In the genomic region with DNA sequence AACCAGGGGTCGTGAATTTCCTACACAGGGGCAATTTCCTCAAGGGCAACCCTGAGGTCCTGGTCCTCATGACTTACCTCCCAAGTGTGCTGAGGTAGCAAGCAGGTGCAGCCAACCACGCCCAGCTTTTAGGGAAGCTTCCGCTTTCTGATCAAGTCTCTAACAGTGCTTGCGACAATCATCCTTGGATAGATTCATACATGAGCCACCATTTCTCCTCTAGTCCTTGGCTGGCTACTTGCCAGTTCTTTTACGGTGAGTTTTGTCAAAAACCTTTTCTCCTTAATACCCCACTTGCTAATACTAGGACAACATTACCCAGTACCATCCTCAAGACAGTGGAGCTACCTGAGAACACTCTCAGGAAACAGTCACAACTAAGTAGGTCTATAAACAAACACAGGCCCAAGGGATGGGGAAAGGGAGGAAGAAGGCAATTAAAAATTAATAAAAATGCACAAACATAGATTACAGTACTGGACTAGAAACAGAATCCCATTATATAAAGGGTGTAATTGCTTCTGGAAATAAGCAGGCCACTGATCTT, we compare ENCODE assay signal across 16 mouse cellular contexts. TPM values are rescaled to one million over a fixed set of nuclear protein-coding genes. Genes with fewer than 3 reads are reported as not detected.
DNase-seq lines count a peak whose midpoint lies in the region; ATAC-seq and TF ChIP-seq lines count a peak whose summit lies in the region.
"Had no signal": no experiment of that assay in that cellular context is flagged by ENCODE, and none has a peak within 500 bp of the region (broad histone marks: within the 10 kb centered on the region; RNA-seq: fewer than 3 reads in every experiment).

No protein-coding gene starts in this region.

- ATAC-seq in liver, embryonic 14.5 days (ENCODE audit: insufficient read depth): no peak
- ATAC-seq in forebrain, embryonic 14.5 days: no peak
- ATAC-seq: activated CD4-positive, CD25-positive, alpha-beta regulatory T cell, adult 4 months; forebrain, embryonic 15.5 days; midbrain, embryonic 13.5 days had no signal

- no peaks in the 10 kb centered on the region for H3K9me3 ChIP-seq in liver, embryonic 14.5 days (ENCODE audit: control insufficient read depth, low read length)
- H3K9me3 ChIP-seq in forebrain, embryonic 14.5 days (replicated peaks; ENCODE audit: control insufficient read depth, low read length): no peaks in the 10 kb centered on the region
- H3K9me3 ChIP-seq: forebrain, embryonic 15.5 days; limb, embryonic 13.5 days; midbrain, embryonic 13.5 days had no signal

- TF ChIP-seq EP300 in heart, adult 2 months (IDR thresholded peaks at IDR 0.05; ENCODE audit: insufficient read depth, low read depth, low read length): no peak
- TF ChIP-seq EP300 in liver, embryonic 14.5 days (IDR thresholded peaks at IDR 0.05; ENCODE audit: low read depth): no peak

- H3K79me2 ChIP-seq in heart, adult 2 months (replicated peaks; ENCODE audit: control insufficient read depth, insufficient read depth, low read length): peaks cover 7% of the 10 kb centered on the region

- peaks cover 47% of the 10 kb centered on the region for H3K36me3 ChIP-seq in heart, adult 2 months (ENCODE audit: control insufficient read depth, insufficient read depth, low read length)
- H3K36me3 ChIP-seq in thymus, adult 2 months (ENCODE audit: control insufficient read depth, insufficient read depth, low read length): no peaks in the 10 kb centered on the region
- H3K36me3 ChIP-seq in liver, embryonic 14.5 days (replicated peaks; ENCODE audit: control insufficient read depth, insufficient read depth, low read depth): no peaks in the 10 kb centered on the region
- no peaks in the 10 kb centered on the region for H3K36me3 ChIP-seq in forebrain, embryonic 14.5 days (ENCODE audit: control insufficient read depth, insufficient read depth, low read length)
- H3K36me3 ChIP-seq: forebrain, embryonic 15.5 days; limb, embryonic 13.5 days; midbrain, embryonic 13.5 days had no signal

- TF ChIP-seq CTCF in heart, adult 2 months (IDR thresholded peaks at IDR 0.05): no peak
- TF ChIP-seq CTCF in thymus, adult 2 months (IDR thresholded peaks at IDR 0.05; ENCODE audit: borderline replicate concordance, control insufficient read depth, extremely low read depth, insufficient read depth, low read length, poor library complexity): no peak
- TF ChIP-seq CTCF in liver, embryonic 14.5 days (IDR thresholded peaks at IDR 0.05; ENCODE audit: low read depth): no peak

- H3K4me2 ChIP-seq in liver, embryonic 14.5 days (ENCODE audit: low read depth): peak overlapping the region; percentile 29
- H3K4me2 ChIP-seq in forebrain, embryonic 14.5 days (ENCODE audit: low read length): no peak overlapping the region
- H3K4me2 ChIP-seq: forebrain, embryonic 15.5 days; heart, embryonic 11.5 days; limb, embryonic 13.5 days; midbrain, embryonic 13.5 days had no signal

- peak overlapping the region; percentile 43 for H3K27ac ChIP-seq in heart, adult 2 months
- 0 out of 2 replicates have a peak overlapping the region, but pooled peaks have one; percentile 1 for H3K27ac ChIP-seq in thymus, adult 2 months (ENCODE audit: control insufficient read depth, insufficient read depth, low read length)
- peak overlapping the region; percentile 18; the same call in 1 of the 2 replicates for H3K27ac ChIP-seq in liver, embryonic 14.5 days
- no peak overlapping the region for H3K27ac ChIP-seq in forebrain, embryonic 14.5 days (ENCODE audit: low read depth, low read length)
- H3K27ac ChIP-seq: forebrain, embryonic 15.5 days; limb, embryonic 13.5 days; midbrain, embryonic 13.5 days had no signal

- H3K9ac ChIP-seq in heart, adult 2 months (ENCODE audit: low read depth, low read length): no peak overlapping the region
- H3K9ac ChIP-seq in liver, embryonic 14.5 days (replicated peaks): no peak overlapping the region
- H3K9ac ChIP-seq in forebrain, embryonic 14.5 days (ENCODE audit: low read length): no peak overlapping the region
- H3K9ac ChIP-seq: forebrain, embryonic 15.5 days; limb, embryonic 13.5 days; midbrain, embryonic 13.5 days had no signal

- no peak overlapping the region for H3K4me3 ChIP-seq in heart, adult 2 months
- no peak overlapping the region for H3K4me3 ChIP-seq in thymus, adult 2 months (ENCODE audit: control insufficient read depth, insufficient read depth, low read length)
- no peak overlapping the region for H3K4me3 ChIP-seq in liver, embryonic 14.5 days (ENCODE audit: insufficient read depth in 1 of 2, low read depth in 2 of 2, low read length in 2 of 2)
- H3K4me3 ChIP-seq in forebrain, embryonic 14.5 days (ENCODE audit: low read depth, low read length): no peak overlapping the region
- H3K4me3 ChIP-seq: forebrain, embryonic 15.5 days; limb, embryonic 13.5 days; midbrain, embryonic 13.5 days had no signal

- 64% methylated on average over 5 of the region's 5 CpGs for WGBS in heart, adult 2 months
- WGBS in thymus, adult 2 months: 21% methylated on average over 5 of the region's 5 CpGs
- WGBS in liver, embryonic 14.5 days (ENCODE audit: insufficient replicate concordance): 28% methylated on average over 5 of the region's 5 CpGs
- 83% methylated on average over 5 of the region's 5 CpGs for WGBS in forebrain, embryonic 14.5 days

- TF ChIP-seq POLR2A in heart, adult 2 months (IDR thresholded peaks at IDR 0.05; ENCODE audit: insufficient read depth, low read depth, low read length): no peak
- TF ChIP-seq POLR2A in thymus, adult 2 months (IDR thresholded peaks at IDR 0.05; ENCODE audit: control insufficient read depth, extremely low read depth, insufficient read depth, low read length, poor library complexity): no peak

- DNase-seq in heart, adult 2 months: no peak
- DNase-seq in heart, postnatal 36 days: no peak
- DNase-seq in thymus, adult 2 months: no peak
- DNase-seq in thymus, postnatal 36 days: no peak
- no peak for DNase-seq in liver, embryonic 14.5 days (ENCODE audit: low read depth in 3 of 3, low spot score in 3 of 3)
- DNase-seq in forebrain, embryonic 14.5 days (ENCODE audit: low spot score): no peak
- no peak for DNase-seq in left cerebral cortex, adult 9 months (ENCODE audit: low spot score in 2 of 2)
- DNase-seq in layer of hippocampus, postnatal 36 days: no peak
- DNase-seq: cerebellum, adult 11 months; kidney, postnatal 25 days; spleen, adult 18-20 months had no signal

- intact Hi-C loops in heart, adult 2 months (cut with DNase I): no loop called here
- intact Hi-C loops in heart, postnatal 36 days (cut with DNase I): no loop called here

- H3K27me3 ChIP-seq in heart, adult 2 months (ENCODE audit: control insufficient read depth, insufficient read depth, low read length): no peaks in the 10 kb centered on the region
- H3K27me3 ChIP-seq in thymus, adult 2 months (ENCODE audit: control insufficient read depth, insufficient read depth, low read length): no peaks in the 10 kb centered on the region
- H3K27me3 ChIP-seq in liver, embryonic 14.5 days (ENCODE audit: control insufficient read depth, insufficient read depth, low read length): no peaks in the 10 kb centered on the region
- no peaks in the 10 kb centered on the region for H3K27me3 ChIP-seq in forebrain, embryonic 14.5 days (replicated peaks; ENCODE audit: control insufficient read depth, insufficient read depth, low read length)
- H3K27me3 ChIP-seq: forebrain, embryonic 15.5 days; limb, embryonic 13.5 days; midbrain, embryonic 13.5 days had no signal

- H3K4me1 ChIP-seq in heart, adult 2 months (ENCODE audit: control insufficient read depth, insufficient read depth, low read length): peaks cover 58% of the 10 kb centered on the region
- peaks cover 64% of the 10 kb centered on the region for H3K4me1 ChIP-seq in thymus, adult 2 months (replicated peaks; ENCODE audit: control insufficient read depth, insufficient read depth, low read length)
- peaks cover 64 to 79% of the 10 kb centered on the region in 2 experiments for H3K4me1 ChIP-seq in liver, embryonic 14.5 days (replicated peaks; ENCODE audit: control insufficient read depth in 2 of 2, insufficient read depth in 2 of 2, low read length in 1 of 2)
- H3K4me1 ChIP-seq in forebrain, embryonic 14.5 days (ENCODE audit: control insufficient read depth, insufficient read depth, low read length): no peaks in the 10 kb centered on the region
- H3K4me1 ChIP-seq: forebrain, embryonic 15.5 days; limb, embryonic 13.5 days; midbrain, embryonic 13.5 days had no signal

RNA-seq across cellular contexts. Expression of a gene that starts 12.0 kb away (rescaled TPM):
- 1 to 10 TPM; 3.5 to 6.2 TPM for total RNA-seq in heart, adult 2 months (2021)
- 5.7 and 7.1 TPM in 2 replicates for polyA plus RNA-seq in heart, adult 2 months (2012; rRNA removed)
- 1 to 10 TPM; 6.3 to 7.7 TPM for total RNA-seq in heart, postnatal 36 days (2021)
- 35.4 and 41.4 TPM in 2 replicates for polyA plus RNA-seq in thymus, adult 2 months (2012; rRNA removed)
- 2.2 and 2.3 TPM in 2 replicates for polyA plus RNA-seq in liver, embryonic 14.5 days (2012; rRNA removed)
- polyA plus RNA-seq in liver, embryonic 14.5 days (2014; fragmentation: Nextera tagmentation; extraction: Ambion mirVana): 3.6 and 4.1 TPM in 2 replicates
- polyA plus RNA-seq in forebrain, embryonic 14.5 days (2014; fragmentation: Nextera tagmentation; extraction: Ambion mirVana): 2.3 and 3.8 TPM in 2 replicates
- total RNA-seq in layer of hippocampus, postnatal 36 days (2021): 10 to 100 TPM; 12.2 to 17.4 TPM
